Mouse (Mus musculus) T-cell, adult 66 days (primary cell): Measurements from ENCODE around the gene Dnase2b. TPM values are rescaled to one million over a fixed set of nuclear protein-coding genes. Genes with fewer than 3 reads are reported as not detected.

Source experiments
- total RNA-seq, 2 experiments: library from RNA; stranded (reverse); gene quantifications; 3 replicates in 1 of 2; 4 replicates in 1 of 2; pipeline ENCODE4 v1.2.4; 2023

Gene Dnase2b
- total RNA-seq, result not detected

DNA sequence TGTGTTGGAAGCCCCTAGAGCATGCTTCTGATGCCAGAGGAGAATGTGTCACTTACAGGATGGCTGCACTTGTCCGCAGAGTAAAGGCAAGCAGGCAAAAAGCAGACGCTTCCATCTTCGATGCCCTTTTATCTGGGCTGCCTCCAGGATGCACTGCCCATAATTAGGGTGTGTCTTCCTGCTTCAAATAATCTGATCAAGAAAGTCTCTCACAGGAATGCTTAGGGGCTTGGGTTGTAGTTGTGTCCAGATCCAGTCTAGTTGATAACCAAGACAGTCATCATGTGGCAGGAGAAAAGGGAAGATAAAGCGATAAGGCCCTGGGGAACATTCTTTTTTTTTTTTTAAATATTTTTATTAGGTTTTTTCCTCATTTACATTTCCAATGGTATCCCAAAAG is at the start of gene Dnase2b:
Gene Dnase2b (minus strand): TSS at position 101 of the 400 bp plus-strand sequence.

DNA sequence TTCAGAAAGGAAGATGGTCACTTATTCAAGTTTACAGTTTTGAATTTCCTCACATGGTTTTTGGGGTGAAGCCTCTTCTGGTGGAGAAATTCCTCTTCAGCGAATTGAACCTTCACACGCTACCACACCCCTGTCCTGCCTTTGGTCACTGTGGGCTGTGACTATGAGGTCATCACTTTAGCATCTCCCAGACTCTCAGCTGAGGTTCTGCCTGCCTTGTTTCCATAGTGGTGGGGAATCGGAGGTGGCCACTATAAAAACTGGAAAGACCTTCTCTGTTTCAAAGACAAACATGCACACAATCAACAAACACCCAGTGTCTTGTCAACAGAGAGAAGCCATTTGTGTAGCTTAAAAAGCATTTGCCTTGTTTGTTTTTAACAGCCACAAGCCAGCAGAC is 35.8 kb upstream of the Dnase2b start, which contains the start of gene 4930503B20Rik:
Gene 4930503B20Rik (minus strand): TSS at position 101 of the 400 bp plus-strand sequence.

DNA sequence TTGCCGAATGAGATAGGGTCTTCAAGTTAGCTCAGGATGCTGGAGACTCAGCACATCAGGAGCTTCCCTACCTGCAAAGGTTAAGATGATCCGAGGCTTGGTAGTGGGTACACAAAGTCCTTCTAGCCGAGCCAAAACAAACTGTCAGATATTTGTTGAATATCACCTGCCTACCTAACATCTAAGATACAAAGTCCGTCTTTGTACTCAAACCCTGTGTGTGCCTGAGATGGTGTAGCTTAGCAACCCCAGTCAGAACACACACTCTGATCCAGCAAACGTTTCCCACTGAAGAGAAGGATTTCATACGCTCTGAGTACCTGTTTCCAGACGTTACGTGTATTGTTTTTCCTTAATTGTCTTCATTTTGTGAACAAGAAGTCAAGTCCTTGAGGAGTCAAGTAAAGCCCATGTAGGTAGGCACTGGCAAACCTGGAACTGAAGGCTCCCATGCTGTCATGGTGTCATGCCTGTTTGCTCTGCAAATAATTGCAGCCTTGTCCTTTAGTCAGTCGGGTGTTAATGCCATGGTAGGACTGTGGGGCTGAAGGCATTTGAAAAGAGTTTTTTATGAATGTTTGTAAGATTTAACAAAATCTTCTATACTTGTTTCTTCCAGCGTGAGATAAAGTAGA is 45.1 kb downstream of the Dnase2b start, which contains the start of gene Uox:
Gene Uox (plus strand): TSS at position 279 of the 635 bp plus-strand sequence.

Other genes with a start within 250 kb of the Dnase2b start
- 1 to 10 TPM; 4.1 to 8.3 TPM for gene Ssx2ip, start 211.0 kb downstream of the Dnase2b start, total RNA-seq
- 1 to 10 TPM; 7.1 to 7.4 TPM for gene Ctbs, start 165.8 kb downstream of the Dnase2b start, total RNA-seq
- gene Spata1, start 115.8 kb downstream of the Dnase2b start, total RNA-seq, result 10 to 100 TPM; 11.7 to 13.7 TPM
- 100 to 1,000 TPM; 158 to 160 TPM for gene Gng5, start 115.8 kb downstream of the Dnase2b start, total RNA-seq
- gene Rpf1, start 94.2 kb downstream of the Dnase2b start, total RNA-seq, result 100 to 1,000 TPM; 110 to 137 TPM
- not detected for gene Uox, start 45.2 kb downstream of the Dnase2b start, total RNA-seq
- not detected for gene 4930503B20Rik, start 35.7 kb upstream of the Dnase2b start, total RNA-seq
- not detected for gene Samd13, start 70.0 kb upstream of the Dnase2b start, total RNA-seq
- gene Prkacb, start 197.4 kb upstream of the Dnase2b start, total RNA-seq, result 100 to 1,000 TPM; 155 to 162 TPM
- gene Ttll7, start 236.8 kb upstream of the Dnase2b start, total RNA-seq, result not detected